In the genomic region with DNA sequence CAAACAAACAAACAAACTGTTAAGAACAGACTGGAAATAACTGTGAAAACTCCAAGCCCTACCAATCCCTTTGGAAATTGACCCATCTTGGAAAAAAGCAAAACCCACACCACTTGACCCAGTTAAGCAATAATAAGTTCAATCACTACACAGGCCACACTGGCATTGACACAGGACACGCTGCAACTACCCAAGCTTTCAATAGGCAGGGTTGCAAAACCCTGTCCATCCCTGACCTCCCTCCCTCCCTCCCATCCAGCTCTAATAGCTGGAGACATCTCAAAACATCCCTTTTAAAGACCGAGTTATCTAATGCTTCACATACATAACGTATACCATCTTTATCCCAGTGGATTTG, we compare ENCODE assay signal across 22 mouse cellular contexts. TPM values are rescaled to one million over a fixed set of nuclear protein-coding genes. Genes with fewer than 3 reads are reported as not detected.
DNase-seq lines count a peak whose midpoint lies in the region; ATAC-seq and TF ChIP-seq lines count a peak whose summit lies in the region.
"Had no signal": no experiment of that assay in that cellular context is flagged by ENCODE, and none has a peak within 500 bp of the region (broad histone marks: within the 10 kb centered on the region; RNA-seq: fewer than 3 reads in every experiment).

No protein-coding gene starts in this region.

- H3K9ac ChIP-seq in liver, adult 2 months (ENCODE audit: low read depth, low read length), result no peak overlapping the region
- H3K9ac ChIP-seq in midbrain, embryonic 11.5 days (ENCODE audit: low read length), result no peak overlapping the region
- H3K9ac ChIP-seq in midbrain, embryonic 15.5 days, result no peak overlapping the region
- H3K9ac ChIP-seq: embryonic facial prominence, embryonic 12.5 days; forebrain, embryonic 13.5 days; heart, embryonic 13.5 days; hindbrain, embryonic 15.5 days had no signal

- H3K36me3 ChIP-seq in liver, adult 2 months (ENCODE audit: control insufficient read depth, insufficient read depth, low read length), result peaks cover 5% of the 10 kb centered on the region
- no peaks in the 10 kb centered on the region for H3K36me3 ChIP-seq in midbrain, embryonic 11.5 days (ENCODE audit: control insufficient read depth, insufficient read depth, low read length)
- H3K36me3 ChIP-seq in midbrain, embryonic 15.5 days (replicated peaks), result no peaks in the 10 kb centered on the region
- H3K36me3 ChIP-seq: embryonic facial prominence, embryonic 12.5 days; G1E; heart, embryonic 13.5 days; hindbrain, embryonic 15.5 days had no signal

- ATAC-seq in midbrain, embryonic 11.5 days (ENCODE audit: low FRiP score), result no peak
- no peak for ATAC-seq in midbrain, embryonic 15.5 days (replicated peaks)
- ATAC-seq: CD4-positive, CD25-positive, alpha-beta regulatory T cell, adult 4 months; forebrain, embryonic 13.5 days; intestine, embryonic 16.5 days had no signal

- H3K4me2 ChIP-seq in midbrain, embryonic 11.5 days, result no peak overlapping the region
- no peak overlapping the region for H3K4me2 ChIP-seq in midbrain, embryonic 15.5 days
- H3K4me2 ChIP-seq: embryonic facial prominence, embryonic 12.5 days; forebrain, embryonic 13.5 days; heart, embryonic 13.5 days; hindbrain, embryonic 15.5 days had no signal

- TF ChIP-seq POLR2A in liver, adult 2 months (IDR thresholded peaks at IDR 0.05; ENCODE audit: extremely low read depth, insufficient read depth, low read length), result no peak

- H3K27ac ChIP-seq in liver, adult 2 months (replicated peaks; ENCODE audit: insufficient read depth, low read depth, low read length), result peak overlapping the region; percentile 68
- no peak overlapping the region for H3K27ac ChIP-seq in midbrain, embryonic 11.5 days (ENCODE audit: low read depth, low read length)
- H3K27ac ChIP-seq in midbrain, embryonic 15.5 days, result no peak overlapping the region
- H3K27ac ChIP-seq in brown adipose tissue, adult 24 weeks (replicated peaks; ENCODE audit: low read depth, low read length), result peak overlapping the region; percentile 80
- H3K27ac ChIP-seq: embryonic facial prominence, embryonic 12.5 days; forebrain, embryonic 13.5 days; gastrocnemius, adult 2 months; heart, embryonic 13.5 days; hindbrain, embryonic 15.5 days had no signal

- no peaks in the 10 kb centered on the region for H3K27me3 ChIP-seq in liver, adult 2 months (ENCODE audit: control insufficient read depth, insufficient read depth, low read length)
- H3K27me3 ChIP-seq in midbrain, embryonic 11.5 days (ENCODE audit: control insufficient read depth, insufficient read depth, low read length), result no peaks in the 10 kb centered on the region
- no peaks in the 10 kb centered on the region for H3K27me3 ChIP-seq in midbrain, embryonic 15.5 days (replicated peaks)
- H3K27me3 ChIP-seq: embryonic facial prominence, embryonic 12.5 days; forebrain, embryonic 13.5 days; hindbrain, embryonic 15.5 days had no signal

- no peak overlapping the region for H3K4me3 ChIP-seq in liver, adult 2 months (ENCODE audit: insufficient read depth, low read depth, low read length)
- no peak overlapping the region for H3K4me3 ChIP-seq in midbrain, embryonic 11.5 days (ENCODE audit: low read depth, low read length)
- no peak overlapping the region for H3K4me3 ChIP-seq in midbrain, embryonic 15.5 days
- H3K4me3 ChIP-seq in brown adipose tissue, adult 24 weeks (ENCODE audit: insufficient read depth, low read depth, low read length), result no peak overlapping the region
- H3K4me3 ChIP-seq: embryonic facial prominence, embryonic 12.5 days; forebrain, embryonic 13.5 days; gastrocnemius, adult 2 months; heart, embryonic 13.5 days; hindbrain, embryonic 15.5 days had no signal

- no peaks in the 10 kb centered on the region for H3K9me3 ChIP-seq in midbrain, embryonic 11.5 days (ENCODE audit: control insufficient read depth, low read length)
- H3K9me3 ChIP-seq in midbrain, embryonic 15.5 days, result no peaks in the 10 kb centered on the region
- H3K9me3 ChIP-seq: embryonic facial prominence, embryonic 12.5 days; forebrain, embryonic 13.5 days; heart, embryonic 13.5 days; hindbrain, embryonic 15.5 days had no signal

- WGBS in liver, adult 2 months, result 20% methylated on average over 3 of the region's 3 CpGs
- 87% methylated on average over 3 of the region's 3 CpGs for WGBS in midbrain, embryonic 11.5 days
- 78% methylated on average over 3 of the region's 3 CpGs for WGBS in midbrain, embryonic 15.5 days

- H3K79me2 ChIP-seq in liver, adult 2 months (ENCODE audit: control insufficient read depth, insufficient read depth, low read length), result peaks cover 27% of the 10 kb centered on the region

- peak; percentile 98 for DNase-seq in liver, adult 2 months (ENCODE audit: extremely low read depth, low read depth, low spot score)
- no peak for DNase-seq in liver
- DNase-seq in midbrain, embryonic 11.5 days (ENCODE audit: low spot score, missing footprints), result peak; percentile 31
- DNase-seq in gastrocnemius, postnatal 4 days (ENCODE audit: low spot score in 2 of 2), result no peak
- DNase-seq: adrenal gland, postnatal 25 days; B cell, adult 2 months; cerebellum, adult 11 months; cerebellum, adult 9-10 months; cerebellum, postnatal 25 days; gastrocnemius, adult 2 months; gastrocnemius, postnatal 25 days; heart, adult 11 months; heart, postnatal 36 days had no signal

- TF ChIP-seq CTCF in liver, adult 2 months (IDR thresholded peaks at IDR 0.05; ENCODE audit: low read depth, low read length), result no peak

- H3K4me1 ChIP-seq in liver, adult 2 months (ENCODE audit: control insufficient read depth, insufficient read depth, low read length), result peaks cover 43% of the 10 kb centered on the region
- no peaks in the 10 kb centered on the region for H3K4me1 ChIP-seq in midbrain, embryonic 11.5 days (ENCODE audit: control insufficient read depth, insufficient read depth, low read length)
- H3K4me1 ChIP-seq in midbrain, embryonic 15.5 days, result no peaks in the 10 kb centered on the region
- H3K4me1 ChIP-seq in brown adipose tissue, adult 24 weeks (ENCODE audit: control insufficient read depth, insufficient read depth, insufficient read length, low read length), result peaks cover 16% of the 10 kb centered on the region
- H3K4me1 ChIP-seq: embryonic facial prominence, embryonic 12.5 days; hindbrain, embryonic 15.5 days had no signal

RNA-seq across cellular contexts. Expression of gene Rbm47, which starts 37.1 kb away (rescaled TPM):
- total RNA-seq in liver, adult 2 months (2014; rRNA removed), result 63.5 and 81.8 TPM in 2 replicates
- 47.4 and 58.7 TPM in 2 replicates for polyA plus RNA-seq in liver, adult 2 months (2012; rRNA removed)
- polyA plus RNA-seq in midbrain, embryonic 11.5 days (2014; fragmentation: Nextera tagmentation; extraction: Ambion mirVana), result 1.2 and 2.1 TPM in 2 replicates
- polyA plus RNA-seq in midbrain, embryonic 15.5 days (2015; fragmentation: Nextera tagmentation; extraction: Ambion mirVana), result 3.3 and 3.5 TPM in 2 replicates
- polyA plus RNA-seq in brown adipose tissue, adult 24 weeks (2012; ENCODE audit: insufficient read depth, insufficient read length, missing spikeins), result 36.3 and 37.5 TPM in 2 replicates
- total RNA-seq in gastrocnemius, postnatal 4 days (2021), result 1 to 10 TPM; 2.7 to 6.7 TPM
- polyA plus RNA-seq: G1E had no signal

Comparison
In these comparisons a context has a peak if more than half of its experiments do, and no peak if none do; other contexts are left out.
1. DNase-seq: peak in liver, adult 2 months (single experiment) and midbrain, embryonic 11.5 days (single experiment); none in liver (single experiment) and gastrocnemius, postnatal 4 days (0 of 2).
2. H3K27ac ChIP-seq: peak in liver, adult 2 months (single experiment) and brown adipose tissue, adult 24 weeks (single experiment); none in midbrain, embryonic 11.5 days (single experiment) and midbrain, embryonic 15.5 days (single experiment).